Mouse (Mus musculus): Measurements from ENCODE around the gene Cox5b.

GRCm38 (mm10) chr1:36674936-36675335 is 16.3 kb upstream of the Cox5b start:
- TF ChIP-seq CTCF (IDR thresholded peaks at IDR 0.05; ENCODE audit: low read depth) = no peak
- TF ChIP-seq EP300 (optimal IDR thresholded peaks at IDR 0.05) = no peak
